Mouse (Mus musculus) neutrophil, adult 5-6 weeks (primary cell): ENCODE results near the gene Ms4a18. TPM values are rescaled to one million over a fixed set of nuclear protein-coding genes. Genes with fewer than 3 reads are reported as not detected.
A peak's percentile ranks its signal among the peaks of the same experiment; 100 is the strongest.

ENCODE experiments used
- ATAC-seq: fragments of 151-379, 151-347 bp; 2 replicates; pipeline ENCODE4 v1.8.0; 2017; ENCODE audit warnings: mild to moderate bottlenecking, moderate TSS enrichment; ENCODE audit not compliant: insufficient number of reproducible peaks, poor library complexity, low FRiP score, severe bottlenecking; ENCODE audit errors: extremely low read depth
- total RNA-seq: library from RNA; stranded (forward); fragments of 200-1000 nt; gene quantifications from 2 replicates; pipeline ENCODE4 v1.2.3, GENCODE M21; 2017

The Ms4a18 gene
- total RNA-seq, 1 experiment from 2014 or later: not detected

DNA sequence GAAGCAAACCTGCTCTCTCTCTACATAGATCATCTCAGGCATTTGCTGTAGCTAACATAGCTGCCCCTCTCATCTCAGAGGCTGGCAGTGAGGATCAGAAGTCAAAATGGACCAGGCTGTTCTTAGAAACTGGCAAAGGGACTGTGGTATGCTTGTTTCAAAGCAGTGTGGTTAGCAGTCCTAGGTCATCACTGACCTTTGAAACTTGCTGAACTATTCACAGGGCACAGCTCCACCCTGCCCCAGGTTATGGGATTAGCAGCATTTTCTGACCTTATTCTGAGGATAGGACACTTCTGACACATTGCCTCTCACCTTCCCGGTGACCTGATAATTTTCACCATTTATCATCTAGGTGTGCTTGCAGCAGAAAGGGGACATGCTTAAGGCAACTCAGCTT is 29.3 kb downstream of the Ms4a18 start:
- ATAC-seq: no peak

DNA sequence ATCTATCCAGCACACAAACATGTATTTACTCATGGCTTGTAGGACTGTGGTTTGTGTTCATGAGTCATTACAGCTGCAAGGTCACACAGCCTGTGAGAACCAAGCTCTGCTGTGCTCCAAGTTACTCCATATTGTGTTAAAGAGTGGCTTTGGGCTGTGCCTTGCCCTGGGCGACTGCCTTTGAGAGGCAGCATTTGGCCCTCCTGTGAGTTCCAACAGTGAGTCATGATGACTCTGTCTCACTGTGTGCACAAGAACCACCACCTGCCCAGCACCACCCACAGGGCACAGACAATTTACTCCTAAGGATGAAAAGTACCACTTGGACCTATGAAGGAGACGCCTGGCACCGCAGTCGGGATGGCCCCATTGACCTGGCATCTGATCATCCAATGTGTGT is 31.9 kb downstream of the Ms4a18 start:
- ATAC-seq: no peak

DNA sequence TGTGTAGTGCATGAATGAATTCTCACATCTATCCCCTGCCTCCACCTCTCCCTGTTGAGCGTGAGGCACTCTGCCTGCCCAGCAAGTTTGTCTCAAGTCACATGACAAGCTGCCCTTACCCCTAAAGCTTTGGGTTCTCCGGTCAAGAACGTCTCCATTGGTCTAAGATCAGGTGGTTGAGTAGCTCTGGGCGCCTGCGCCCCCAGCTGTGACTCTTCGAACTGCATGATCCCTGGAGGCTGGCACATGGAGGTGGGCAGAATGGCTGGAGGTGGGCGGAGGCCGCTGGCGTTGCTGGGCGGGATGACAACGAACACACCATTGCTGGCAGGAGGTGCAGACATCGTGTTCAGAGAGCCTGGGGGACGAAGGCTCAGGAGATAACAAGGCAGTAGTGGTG is 33.3 kb downstream of the Ms4a18 start:
- ATAC-seq: no peak

DNA sequence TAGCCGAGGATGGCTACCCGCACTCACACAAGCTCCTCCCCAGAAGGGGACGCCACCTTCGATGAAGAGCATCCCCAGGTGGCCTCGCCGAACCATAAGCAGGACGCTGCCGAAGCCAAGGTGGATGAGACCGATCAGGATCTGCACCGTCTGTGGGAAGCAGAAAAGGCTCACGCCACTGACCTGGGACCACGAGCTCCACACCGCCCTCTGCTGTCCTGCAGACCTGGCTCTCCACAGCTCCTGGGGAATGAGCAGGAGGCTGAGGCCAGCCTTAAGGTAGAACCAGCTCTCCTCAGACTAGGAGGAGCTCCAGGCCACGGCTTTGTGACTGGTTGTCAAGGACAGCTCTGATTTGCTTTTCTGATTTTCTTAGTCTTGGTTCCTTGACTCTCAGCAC is 34.7 kb downstream of the Ms4a18 start:
- ATAC-seq: no peak

DNA sequence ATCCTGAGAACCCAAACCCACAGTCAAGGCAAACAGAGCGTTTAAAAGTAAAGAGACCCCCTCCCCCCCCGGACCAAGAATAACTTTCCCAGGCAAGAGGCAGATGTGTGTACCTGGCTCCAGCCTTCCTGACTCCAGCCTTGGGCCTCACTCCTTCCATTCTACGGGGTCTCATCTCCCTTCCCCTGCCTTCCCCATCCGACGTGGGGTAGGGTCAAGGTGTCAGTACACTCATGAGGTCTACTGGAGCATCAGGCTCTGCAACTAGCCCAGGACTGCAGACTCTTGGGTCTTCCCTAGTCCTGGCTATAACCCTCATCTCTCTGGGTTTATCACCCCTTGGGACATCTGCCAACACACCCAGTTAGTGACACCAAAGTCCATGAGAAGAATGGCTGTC is 37.6 kb downstream of the Ms4a18 start:
- ATAC-seq: no peak

DNA sequence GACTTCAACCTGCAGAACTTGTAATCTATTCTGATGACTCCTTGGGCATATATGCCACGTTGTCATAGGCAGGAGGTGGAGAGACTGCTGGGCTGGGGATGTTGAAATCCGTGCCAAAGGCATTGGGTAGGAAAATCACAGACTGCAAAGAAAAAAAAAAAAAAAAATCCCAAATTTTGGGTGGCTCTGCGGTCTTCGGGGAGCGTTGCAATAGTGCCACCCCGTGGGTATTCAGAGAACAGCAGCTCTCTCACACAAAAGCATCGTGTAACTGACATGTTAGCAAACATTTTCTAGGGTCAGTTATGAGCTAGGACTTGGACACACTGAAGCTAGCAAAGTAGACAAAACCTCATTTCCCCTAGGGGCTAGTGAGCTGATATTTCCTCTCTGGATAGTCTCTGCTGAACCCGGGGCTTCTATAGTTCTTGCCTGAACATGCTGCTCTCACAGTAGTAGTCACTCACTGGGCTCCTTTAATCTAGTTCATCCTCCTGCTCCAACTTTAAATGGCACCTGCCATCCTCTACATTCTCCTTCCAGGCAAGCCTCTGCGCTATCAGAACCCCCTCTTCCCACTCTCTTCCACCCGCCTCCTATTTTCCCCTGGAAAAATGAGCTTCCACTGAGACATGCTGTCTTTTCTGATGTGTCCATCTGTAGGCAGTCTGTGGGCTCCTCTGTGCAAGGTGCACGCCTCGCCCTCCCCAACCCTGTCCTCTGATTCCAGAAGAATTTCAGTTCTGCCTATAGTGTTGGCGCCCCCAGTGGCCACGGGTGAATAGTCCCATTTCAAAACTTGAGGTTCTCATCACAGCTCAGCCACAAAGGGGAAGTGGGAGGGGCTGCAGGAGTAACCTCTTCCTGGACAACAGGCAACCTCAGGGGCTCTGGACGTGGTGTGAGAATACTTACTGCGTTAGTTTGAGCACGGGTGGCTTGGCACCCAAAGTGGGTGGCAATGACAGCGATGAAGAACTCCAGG is 38.4 kb downstream of the Ms4a18 start:
- peak; percentile 94 for ATAC-seq

DNA sequence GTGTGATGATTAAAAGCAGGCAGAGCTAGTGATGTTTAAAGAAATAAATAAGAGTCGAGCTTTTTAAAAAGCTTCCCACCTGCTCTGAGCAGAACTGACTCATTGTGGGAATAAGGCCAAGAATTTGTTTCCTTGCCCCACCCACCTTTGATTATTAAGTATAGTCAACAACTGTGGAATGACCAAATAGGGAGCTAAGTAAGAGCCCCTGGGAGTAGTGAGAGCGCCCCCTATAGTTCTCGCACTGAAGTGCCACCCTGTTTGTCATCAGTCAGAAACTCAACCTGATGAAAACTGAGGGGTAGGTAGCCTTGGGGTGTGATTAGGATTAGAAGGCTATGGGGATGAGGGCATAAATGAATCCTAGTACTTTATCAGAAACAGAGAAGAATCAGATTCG is 41.5 kb downstream of the Ms4a18 start:
- ATAC-seq: no peak

DNA sequence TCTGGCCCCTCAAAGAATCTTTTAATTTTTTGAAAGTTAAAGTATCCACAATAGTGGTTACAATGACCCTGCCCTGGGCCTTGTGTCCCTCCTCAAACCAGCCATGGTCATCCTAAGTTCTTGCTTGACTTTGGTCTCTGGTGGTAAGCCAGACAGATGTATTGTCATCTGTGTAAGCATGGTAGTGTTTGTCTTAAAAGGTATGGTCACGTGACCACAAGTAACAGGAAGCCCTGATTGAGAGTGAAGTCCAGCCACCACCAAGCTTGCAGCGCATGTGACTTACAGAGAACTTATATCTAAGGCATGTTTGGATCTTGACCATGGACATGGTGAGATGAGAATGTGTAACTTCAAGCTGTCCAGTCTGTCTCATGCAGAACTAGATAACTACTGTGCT is 42.6 kb downstream of the Ms4a18 start:
- ATAC-seq: no peak

DNA sequence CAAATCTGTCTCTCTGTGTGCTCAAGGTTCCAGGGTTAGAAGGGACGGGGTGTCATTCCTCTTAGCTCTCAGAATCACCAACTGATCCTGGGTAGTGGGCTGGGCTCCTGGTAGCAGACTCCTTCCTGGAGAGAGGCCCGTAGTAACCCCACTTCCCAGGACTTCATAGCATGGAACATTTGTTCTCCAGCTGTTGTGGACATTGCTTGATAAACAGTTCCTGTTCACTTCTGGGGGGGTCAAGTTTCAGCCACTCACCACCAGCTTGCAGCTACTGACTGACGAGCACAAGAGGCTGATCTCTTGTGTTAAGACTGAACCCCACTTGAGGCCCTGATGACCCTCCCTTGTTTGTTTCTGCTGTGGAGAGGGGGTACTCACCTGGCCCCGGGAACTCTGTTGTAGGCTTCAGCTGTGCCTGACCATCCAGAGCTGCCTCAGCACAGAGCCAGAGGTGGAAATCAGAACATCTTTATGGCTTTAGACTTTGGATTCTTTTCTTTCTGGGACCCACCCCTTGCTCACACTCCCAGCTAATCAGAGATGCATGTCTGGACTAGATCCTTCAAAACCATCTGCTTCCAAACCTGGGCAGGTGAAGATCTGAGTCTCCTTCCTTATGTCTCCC is 43.5 kb downstream of the Ms4a18 start, which contains the start of gene Ms4a10:
Gene Ms4a10, minus strand, starts transcription at position 433 of the 628 bp plus-strand sequence.
- ATAC-seq: no peak

DNA sequence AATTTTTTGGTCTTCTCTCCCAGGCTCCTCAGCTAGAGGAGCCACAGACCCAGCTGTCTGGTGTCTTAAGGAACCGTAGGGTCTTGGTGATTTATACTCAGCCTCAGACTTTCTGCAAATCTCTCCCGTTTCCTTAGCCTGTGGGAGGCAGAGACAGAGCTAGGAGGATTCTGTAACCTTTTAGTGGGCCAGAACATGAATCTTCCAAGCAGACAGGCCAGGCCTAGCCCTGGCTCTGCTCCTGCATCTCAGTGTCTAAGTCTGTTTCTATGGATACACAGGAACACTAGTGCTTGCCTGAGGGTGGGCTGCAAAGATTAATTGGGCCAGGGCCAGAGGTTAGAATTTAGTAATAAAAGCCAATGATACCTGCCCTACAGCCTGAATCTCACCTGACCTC is 44.6 kb downstream of the Ms4a18 start:
- no peak for ATAC-seq

DNA sequence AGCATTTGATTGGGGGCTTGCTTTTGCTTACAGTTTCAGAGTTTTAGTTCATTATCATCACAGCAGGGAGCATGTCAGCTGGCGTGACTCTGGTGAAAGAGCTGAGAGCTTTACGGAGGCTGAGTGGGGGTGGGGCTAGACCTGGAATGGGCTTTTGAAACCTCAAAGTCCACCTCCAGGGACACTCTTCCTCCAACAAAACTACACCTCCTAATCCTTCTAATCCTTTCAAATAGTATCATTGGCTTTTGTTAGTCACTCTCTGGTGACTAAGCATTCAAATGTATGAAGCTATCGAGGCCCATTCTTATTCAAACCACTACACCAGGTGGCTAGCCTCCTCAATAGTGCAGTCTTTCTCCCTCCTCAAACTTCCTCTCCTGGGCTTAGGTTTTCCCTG is 45.2 kb downstream of the Ms4a18 start:
- ATAC-seq: no peak

DNA sequence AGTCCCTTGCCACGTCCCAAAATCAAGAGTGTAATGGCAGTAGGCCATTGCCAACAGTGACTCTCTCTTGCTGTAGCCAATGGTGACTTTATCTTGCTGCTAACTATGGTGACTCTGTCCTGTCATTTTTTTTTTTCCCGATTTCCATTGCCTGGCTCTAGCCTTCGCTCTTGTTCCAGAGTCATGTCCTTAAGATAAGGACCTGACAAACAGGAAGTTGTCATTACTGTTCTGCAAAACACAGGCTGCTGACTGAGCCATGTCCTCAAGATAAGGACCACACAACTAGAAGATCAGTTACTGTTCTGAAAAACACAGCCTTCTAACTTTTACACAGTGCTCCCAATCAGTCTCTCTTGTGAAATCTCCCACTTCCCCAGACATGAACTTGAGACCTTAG is 47.4 kb downstream of the Ms4a18 start:
- ATAC-seq: no peak

DNA sequence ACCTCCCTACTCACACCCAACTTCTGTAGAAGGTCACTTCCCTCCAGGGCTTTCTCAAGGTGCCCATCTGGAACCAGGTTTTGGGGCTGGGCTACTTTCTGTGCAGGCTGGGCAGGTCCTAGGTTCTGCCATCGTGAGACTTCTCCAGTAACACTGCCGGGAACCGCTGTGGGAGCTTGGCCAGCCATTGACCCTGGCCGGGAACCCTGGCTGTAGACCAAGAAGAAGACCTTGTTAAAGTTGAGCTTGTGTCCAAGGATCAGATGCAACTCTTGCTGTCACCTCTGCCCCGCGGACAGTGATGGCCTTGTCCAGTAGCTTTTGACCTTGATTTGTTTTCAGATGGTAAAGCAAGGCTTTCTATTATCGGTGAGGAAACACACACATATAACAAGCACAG is 49.3 kb downstream of the Ms4a18 start:
- no peak for ATAC-seq

DNA sequence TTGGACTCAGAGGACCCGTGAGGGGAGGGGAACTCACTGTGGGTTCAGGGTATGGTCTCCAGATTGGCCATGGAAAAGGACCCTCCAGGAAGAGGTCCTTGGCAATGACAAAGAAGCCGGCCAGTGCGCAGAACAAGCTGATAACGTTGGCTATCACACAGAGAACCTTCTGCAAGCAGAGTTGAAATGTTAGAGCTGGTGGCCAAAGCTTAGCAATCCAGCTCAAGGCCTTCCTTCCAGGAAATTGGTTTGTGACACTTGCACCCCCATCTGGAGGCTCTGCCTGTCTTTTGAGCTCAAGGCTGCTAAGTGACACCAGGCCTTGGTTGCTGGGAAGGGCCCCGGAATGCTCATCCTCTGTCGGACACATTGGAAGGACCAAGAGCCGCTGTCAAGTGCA is 52.1 kb downstream of the Ms4a18 start:
- ATAC-seq: no peak

DNA sequence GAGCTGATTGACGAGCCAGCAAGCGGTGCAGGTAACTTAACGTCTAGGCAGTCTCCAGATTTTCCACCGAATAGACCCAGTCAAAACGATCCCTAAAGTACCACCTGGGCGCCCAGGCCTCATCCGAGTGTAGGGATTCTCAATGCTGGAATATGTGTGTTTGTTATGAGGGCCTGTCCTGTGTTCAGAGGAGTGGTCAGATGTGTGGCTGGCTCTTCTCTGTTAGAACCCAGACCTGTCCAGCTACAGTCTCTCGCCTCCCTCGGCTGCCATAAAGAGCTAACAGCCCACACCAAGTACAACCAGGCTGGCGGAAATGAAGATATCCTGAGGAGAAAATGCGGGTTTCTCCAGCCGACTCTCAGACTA is 57.9 kb downstream of the Ms4a18 start:
- no peak for ATAC-seq

DNA sequence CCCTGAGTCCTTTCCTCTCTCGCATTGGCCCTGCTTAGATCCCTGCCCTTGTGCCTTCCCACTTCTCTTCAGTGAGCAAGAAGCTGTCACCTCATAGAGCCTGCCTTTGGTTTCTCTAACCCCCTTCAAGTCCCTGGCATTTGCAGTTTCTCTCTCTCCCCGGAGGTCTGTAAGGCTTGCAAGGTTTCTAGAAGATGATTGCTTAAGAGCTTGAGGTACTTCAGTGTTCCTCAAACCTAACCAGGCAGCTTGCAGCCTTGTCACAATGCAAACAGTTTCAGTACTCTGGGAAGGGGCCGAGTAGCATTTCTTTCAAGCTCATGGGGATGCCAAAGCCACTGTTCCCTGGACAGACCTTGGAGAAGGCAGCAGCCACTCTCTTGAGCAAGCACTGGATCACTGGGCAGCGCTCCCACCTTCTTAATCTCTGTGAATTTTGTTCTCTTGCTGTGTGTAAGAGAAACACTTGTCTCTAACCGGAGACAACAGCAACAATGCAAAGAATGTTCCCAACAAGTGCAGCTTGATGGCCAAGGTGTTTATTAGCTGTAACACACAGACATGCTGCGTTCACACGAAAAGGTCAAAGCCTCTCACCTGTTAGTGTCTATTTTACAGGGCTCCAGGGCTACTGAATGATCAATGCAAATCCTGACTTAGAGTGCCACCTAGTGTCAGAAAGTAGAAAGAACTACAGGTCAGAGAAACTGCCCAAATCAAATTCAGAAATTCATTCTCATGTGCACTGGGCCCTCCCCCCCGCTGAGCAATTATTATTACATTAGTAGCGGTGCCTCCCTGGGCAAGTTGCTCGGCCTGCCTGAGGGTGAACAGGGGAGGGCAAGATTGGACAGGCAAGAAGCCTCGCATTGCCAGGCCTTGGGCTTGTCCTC is 58.5 kb downstream of the Ms4a18 start:
- peak; percentile 86 for ATAC-seq

DNA sequence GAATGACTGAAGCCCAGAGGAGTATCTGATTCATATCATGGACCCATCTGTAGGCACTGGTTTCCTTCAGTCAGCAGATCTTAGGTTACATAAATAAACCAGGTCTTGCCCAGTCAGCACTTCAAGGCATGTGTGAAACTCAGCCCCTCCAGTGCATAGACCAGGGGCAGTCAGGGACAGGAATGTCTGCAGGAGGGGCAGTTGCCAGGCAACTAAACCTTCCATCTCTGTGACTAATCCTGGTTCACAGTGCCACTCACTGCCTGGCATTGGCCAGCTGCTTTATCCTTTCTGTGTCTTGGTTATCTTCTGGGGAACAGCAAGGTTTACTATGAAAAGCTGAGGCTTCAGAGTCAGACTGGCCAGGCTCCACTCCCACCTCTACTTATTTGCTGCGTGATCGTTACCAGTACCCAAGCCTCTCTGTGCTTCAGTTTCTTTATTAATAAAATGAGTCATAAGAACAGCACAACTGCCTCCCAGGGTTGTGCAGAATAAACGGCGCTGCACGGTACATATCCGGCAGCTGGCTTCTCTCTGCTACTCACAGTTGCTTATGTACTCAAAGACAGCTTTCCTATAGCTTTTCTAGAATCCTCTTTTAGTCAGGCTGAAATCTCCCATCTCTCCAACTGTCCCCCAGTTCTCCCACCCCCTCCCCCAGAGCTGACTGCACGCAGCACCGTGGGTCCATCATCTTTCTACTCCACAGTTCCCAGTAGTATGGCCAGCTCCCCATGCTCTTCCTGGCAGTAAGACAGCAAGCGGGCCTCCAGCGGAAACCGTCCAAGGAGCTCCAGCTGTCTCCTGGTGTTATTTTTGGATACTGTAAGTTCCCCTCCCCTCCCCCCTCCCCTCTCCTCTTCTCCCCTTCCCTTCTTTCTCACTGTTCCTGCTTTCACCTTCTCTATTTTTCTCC is 65.6 kb downstream of the Ms4a18 start:
- no peak for ATAC-seq

DNA sequence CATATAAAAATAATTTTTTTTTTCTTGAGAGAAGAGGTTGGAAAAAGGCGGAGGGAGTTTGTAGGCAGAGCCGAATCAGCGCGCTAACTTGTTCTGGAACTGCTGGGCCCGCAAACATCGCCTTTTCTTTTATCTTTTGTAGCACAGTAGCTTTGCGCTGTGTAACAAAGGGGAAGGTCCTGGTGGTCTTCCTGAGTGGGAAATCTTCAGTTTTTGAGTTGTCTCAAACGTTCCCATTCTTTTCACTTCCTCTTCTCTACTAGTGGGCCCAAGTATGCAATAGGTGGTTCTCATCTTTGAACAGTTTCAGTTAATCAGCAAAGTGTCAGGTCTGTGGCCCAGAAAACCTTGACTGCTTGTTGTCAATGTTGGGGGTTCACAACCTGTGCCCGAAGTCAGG is 68.3 kb downstream of the Ms4a18 start:
- ATAC-seq: no peak
